Mouse (Mus musculus): ENCODE results near the gene Gzmk.
"Not testable (repeated sequence)": the region's sequence is repeated elsewhere in the genome, so short reads cannot be mapped to it uniquely, and the experiment has no call there.

Gzmk gene

DNA sequence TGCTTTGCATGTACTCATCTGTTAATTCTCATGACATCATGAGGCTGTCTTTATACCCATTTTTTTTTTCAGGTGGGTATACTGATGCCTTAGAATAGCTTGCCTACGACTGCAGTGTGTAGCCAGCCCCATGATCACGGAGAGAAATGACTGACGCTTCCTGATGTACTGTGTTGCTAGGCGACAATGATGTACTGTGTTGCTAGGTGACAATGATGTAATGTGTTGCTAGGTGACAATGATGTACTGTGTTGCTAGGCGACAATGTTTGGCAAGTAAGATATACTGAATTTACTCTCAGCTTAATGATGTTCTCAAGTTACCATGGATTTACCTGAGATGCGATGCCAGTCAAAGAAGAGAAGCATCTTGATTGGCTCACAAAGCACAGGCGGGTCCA, at the start of gene Gzmk:
Gene Gzmk, minus strand, starts transcription at position 98 of the 400 bp plus-strand sequence.
- peak; percentile 6 to 8 for DNase-seq (ENCODE audit: low spot score in 2 of 2)

GRCm38 (mm10) chr13:113271189-113271588, 45.5 kb upstream of the Gzmk start:
- no peak for DNase-seq (ENCODE audit: low spot score in 2 of 2)

DNA sequence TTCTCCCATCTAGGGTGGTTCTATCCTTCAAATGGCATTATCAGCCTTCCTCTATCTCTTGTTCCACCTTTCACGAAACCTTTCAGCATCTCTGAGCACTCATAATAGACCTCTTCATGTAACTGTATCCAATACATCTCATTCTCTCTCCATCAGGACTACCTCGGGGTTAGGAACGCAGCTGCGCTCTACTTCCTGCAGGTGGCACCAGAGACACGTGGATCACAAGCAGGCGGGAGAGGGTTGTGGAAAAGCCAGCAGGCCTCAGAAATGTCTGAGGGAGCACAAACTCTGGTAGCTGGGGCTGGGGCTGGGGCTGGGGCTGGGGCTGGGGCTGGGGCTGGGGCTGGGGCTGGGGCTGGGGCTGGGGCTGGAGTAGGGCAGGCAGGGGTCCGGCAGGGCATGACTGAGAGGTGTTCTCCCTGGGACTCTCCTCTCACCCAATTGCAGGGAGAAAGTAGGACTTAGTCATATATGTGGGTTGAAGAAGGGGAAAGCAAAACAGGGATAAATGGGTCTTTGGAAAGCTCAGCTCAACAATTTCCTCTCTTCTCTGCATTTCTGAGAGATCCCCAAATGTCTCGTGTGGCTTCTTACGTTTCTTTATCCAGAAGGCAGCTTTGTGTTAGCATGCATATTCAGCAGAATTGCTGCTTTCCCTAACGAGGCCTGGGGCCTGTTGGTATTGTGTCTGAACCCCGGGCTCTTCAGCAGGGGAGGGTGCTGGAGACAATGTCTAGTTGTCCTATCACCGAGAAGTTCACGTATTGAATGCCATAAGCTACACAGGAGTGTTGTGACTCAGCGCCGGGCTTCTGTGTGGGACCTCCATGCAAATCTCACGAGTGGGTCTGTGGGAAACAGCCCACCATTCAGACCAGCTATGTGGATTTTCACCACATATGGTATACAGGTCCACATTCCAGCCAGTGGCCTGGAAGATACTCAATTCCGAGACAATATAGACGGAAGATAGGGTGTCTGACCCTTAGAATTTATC, 44.4 kb upstream of the Gzmk start:
- DNase-seq (ENCODE audit: low spot score in 2 of 2), result peak; percentile 72

- DNase-seq (ENCODE audit: low spot score in 2 of 2), result no peak
These were observed 41.5 kb upstream of the Gzmk start for GRCm38 (mm10) chr13:113267204-113267603.

DNA sequence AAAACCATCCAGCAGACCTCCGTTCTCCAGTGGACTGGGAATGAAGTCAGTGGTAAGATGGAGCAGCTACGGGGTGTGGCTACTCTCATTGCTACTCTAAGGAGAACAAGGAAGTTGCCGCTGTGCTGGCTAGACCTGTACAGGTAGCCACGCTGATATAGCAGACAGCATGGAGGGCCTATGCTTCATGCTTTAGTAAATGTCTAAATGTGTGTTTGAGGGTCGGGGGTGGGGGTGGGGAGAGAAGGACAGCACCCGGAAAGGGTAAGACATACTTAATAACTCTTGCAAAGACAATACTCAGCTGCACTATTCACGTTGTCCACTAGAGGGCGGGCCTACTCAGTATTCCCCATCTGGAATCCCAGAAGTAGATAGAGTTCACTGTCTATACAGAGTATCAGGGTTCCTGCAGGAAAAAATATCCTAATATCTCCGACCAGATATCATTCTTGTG, 40.8 kb upstream of the Gzmk start:
- peak; percentile 53 to 65 for DNase-seq (ENCODE audit: low spot score in 2 of 2)

DNA sequence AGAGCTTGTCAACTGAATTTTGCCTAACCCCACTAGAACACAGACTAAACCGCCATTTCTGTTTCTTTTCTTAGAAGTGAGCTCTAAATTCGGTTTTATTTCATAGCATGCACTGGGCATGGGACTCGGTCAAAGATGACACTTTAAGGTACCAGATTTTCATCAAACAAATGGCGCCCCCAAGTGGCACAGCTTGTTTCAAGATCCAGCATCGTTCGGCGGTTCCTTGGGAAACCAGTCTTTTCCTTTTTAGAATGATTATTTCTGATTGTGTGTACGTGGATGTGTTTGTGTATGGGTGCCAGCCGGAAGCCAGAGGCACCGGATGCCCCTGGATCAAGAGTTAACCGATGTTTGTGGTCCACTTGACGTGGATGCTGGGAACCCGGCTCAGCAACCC, 39.5 kb upstream of the Gzmk start:
- DNase-seq (ENCODE audit: low spot score in 2 of 2), result peak; percentile 47 to 49

DNA sequence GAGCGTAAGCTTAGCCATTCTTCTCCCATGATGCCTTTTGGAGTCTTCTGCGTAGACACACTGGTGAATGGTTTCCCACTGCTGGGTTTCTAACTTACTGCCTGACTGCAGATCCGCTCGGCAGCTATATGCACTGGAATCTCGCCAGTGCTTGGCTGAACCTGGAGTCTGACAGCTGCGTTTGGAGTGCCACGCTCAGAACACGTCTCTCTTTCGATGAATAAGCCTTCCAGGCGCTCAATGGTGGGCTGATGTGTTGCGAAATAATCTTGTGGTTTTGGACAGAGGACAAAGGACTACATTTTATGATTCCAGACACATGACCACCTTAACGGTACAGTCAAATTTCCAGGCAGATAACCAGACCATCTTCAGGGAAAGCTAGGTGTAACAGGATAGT, 37.1 kb upstream of the Gzmk start:
- peak in 1 of 2 experiments; percentile 5 for DNase-seq (ENCODE audit: low spot score in 2 of 2)

DNA sequence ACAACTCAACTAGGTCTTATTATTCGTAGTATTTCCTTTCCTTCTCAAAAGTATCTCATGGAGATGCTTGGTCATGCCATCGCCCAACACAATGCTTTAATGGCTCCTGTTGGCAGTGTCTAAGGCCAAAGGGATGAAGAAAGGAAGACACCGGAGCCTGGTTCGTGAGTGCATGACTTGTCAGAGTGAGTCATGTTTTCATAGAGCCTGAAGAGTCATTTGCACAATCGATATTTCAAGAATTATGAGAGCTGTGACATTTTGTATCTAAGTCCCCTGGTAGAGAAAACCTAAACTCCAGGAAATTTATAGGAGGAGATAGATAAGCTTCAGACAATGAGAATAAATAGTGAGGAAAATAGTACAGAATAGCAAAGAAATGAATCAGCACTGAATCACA, 33.5 kb upstream of the Gzmk start:
- DNase-seq (ENCODE audit: low spot score in 2 of 2), result no peak

DNA sequence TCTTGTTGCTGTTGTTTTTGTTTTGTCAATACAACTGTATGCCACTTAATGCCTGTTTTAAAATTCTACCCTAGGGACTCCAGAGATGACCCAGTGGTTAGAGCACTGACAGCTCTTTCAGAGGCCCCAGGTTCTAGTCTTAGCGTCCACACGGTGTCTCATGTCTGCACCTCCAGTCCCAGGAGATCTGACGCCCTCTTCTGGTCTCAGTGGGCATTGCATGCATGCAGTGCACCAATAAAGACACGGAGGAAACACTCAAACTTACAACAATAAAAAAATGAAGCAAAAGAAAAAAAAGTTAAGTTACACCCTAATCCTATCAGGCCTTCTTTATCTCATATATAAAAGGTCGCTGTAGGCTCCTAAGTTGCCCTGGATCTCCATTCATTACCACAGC, 31.5 kb upstream of the Gzmk start:
- DNase-seq (ENCODE audit: low spot score in 2 of 2), result no peak

DNA sequence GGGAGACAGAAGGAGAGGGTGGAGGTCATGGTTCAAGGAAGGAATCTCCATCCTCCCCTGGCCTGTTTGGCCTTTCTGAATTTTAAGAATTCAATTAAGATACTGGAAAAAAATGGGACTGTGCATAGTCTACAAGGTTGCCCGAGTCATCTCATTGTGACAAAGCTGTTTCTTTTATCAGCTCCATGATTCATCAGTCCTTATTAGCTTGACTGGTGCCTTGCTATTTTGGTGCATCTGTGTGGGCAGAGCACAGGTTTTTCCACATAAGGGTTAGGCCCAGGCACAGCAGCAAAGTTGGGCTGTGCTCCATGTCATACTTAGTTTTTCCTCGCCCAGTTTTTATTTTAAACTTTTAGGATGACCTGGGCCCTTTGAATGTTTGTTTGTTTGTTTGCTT, 31.1 kb upstream of the Gzmk start:
- DNase-seq (ENCODE audit: low spot score in 2 of 2), result no peak

GRCm38 (mm10) chr13:113252580-113252979, 26.9 kb upstream of the Gzmk start:
- not testable (repeated sequence) for DNase-seq (ENCODE audit: low spot score in 2 of 2)

- no peak for DNase-seq (ENCODE audit: low spot score in 2 of 2)
These were observed 19.3 kb upstream of the Gzmk start for GRCm38 (mm10) chr13:113245025-113245424.

- DNase-seq (ENCODE audit: low spot score in 2 of 2), result no peak
These were observed 16.4 kb upstream of the Gzmk start for GRCm38 (mm10) chr13:113242129-113242528.

- peak in 1 of 2 experiments; percentile 14 for DNase-seq (ENCODE audit: low spot score in 2 of 2)
These were observed 2.2 kb upstream of the Gzmk start for GRCm38 (mm10) chr13:113227666-113228463.

- no peak for DNase-seq (ENCODE audit: low spot score in 2 of 2)
These were observed 1.4 kb upstream of the Gzmk start for GRCm38 (mm10) chr13:113227076-113227475.

DNA sequence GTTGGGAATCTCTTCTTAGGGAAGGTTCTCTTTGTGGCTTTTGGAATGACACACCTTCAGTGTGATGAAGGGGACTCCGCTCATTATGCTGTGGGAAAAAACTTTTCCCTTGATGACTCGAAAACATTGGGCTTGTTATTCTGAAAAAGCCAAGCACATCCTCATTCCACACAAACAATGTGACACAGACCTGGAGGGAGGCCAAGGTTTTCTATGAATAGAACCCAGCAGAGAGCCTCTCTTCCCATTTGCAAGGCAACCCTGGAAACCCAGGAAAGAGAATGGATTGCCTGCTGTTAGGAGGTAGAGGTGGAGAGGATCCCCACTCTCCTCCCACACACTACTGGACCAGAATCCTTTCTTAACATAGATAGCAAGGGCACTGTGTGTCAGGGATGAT, 1.6 kb downstream of the Gzmk start:
- DNase-seq (ENCODE audit: low spot score in 2 of 2), result peak in 1 of 2 experiments; percentile 18

DNA sequence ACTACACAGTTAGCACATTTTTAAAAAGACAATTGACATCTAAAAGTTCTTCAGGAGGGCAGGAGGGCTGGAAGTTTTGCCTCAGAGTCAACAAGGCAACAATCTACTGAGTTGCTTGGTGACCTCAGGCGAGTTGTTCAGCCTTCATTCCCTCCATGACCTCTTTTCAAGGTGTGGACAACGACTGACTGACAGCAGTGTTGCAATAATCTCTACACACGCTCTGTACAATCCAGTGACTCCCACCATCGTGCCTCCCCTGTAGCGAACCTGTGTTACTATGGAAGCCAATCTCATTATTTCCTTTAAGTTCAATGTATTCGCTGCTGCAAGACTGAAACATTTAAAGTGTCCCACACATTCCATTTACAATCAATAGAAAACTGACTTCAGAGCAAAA, 3.9 kb downstream of the Gzmk start:
- DNase-seq (ENCODE audit: low spot score in 2 of 2), result no peak

DNA sequence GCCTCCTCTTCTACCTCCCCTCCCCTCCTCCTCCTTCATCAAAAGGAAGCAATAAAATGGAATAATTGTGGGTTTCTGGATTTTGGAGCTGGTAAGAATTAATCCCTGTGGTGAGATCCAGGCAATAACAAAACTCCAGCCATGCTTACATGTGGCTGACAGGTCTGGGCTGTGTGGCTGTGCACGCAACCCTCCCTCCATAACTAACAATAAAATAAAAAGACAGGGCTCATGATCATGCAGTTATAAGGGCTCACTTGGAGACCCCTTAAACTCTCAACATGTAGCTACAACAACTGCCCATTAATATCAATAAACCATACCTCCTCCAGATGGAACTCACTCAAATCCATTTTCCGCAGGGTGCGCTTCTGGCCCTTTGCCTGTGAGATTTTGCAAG, 11.8 kb downstream of the Gzmk start:
- DNase-seq (ENCODE audit: low spot score in 2 of 2), result no peak

DNA sequence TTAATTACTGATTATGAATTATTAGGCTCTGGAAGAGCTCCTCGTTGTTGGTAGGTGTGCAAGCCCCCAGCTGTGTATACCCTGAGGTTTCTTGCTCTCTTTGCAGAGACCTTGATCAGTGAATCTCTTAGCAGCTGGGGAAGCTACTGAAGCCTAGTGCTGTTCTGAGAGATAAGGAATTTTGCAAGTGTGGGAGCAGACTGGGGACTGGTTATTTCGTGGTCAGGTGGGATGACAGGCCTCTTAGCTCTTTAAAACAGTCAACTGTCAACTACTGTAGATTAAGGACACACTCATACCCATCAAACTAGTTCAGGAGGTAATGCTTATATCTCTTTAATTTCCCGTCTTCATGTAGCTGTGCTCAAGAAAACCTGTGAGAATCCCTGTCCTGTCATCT, 13.3 kb downstream of the Gzmk start:
- DNase-seq (ENCODE audit: low spot score in 2 of 2), result no peak

DNA sequence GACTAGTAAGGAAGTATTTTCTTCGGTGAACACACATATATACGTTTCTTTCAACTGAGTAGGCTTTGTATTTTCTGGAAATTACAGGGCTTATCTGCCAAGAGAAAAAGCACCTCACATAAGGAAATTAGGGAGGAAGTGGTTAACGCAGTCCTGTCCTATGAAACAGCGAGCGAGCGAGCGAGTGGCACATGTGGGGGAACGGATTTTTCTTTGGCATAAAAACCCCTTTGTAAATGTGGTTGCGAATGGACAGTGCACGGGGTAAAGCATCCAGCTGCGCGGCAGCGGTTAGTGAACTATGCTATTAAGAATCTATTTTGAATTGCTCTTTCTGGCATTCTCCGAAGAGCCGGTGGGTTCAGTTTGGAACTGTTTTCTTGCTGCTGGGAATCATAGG, 14.4 kb downstream of the Gzmk start:
- no peak for DNase-seq (ENCODE audit: low spot score in 2 of 2)

GRCm38 (mm10) chr13:113209624-113210023, 16.1 kb downstream of the Gzmk start, which contains the start of gene Esm1:
Esm1 (plus strand) TSS chr13:113209659.
- no peak for DNase-seq (ENCODE audit: low spot score in 2 of 2)

DNA sequence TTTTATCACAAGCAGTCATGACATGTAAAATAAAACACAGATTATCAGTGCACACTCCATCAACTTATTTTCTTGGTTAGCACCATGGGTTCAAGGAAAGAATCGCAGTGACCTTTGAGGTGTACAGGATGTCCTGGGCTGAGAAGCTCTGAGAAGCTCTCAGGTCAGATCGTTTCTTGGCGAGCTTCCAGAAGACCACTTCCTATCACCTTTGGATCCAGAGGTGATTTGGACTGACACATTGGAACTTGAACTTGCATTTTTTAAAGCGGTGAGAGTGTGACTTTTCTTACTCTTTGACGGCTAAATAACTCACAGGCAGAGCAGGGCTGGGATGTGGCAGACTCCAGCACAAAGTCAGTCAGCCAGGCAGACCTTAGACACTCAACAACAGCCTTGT, 20.4 kb downstream of the Gzmk start:
- no peak for DNase-seq (ENCODE audit: low spot score in 2 of 2)
